Mouse (Mus musculus): ENCODE measurements around the gene Gm4881.
A peak's percentile ranks its signal among the peaks of the same experiment; 100 is the strongest.
"Not testable (repeated sequence)": the region's sequence is repeated elsewhere in the genome, so short reads cannot be mapped to it uniquely, and the experiment has no call there.

Gene Gm4881

GRCm38 (mm10) chr7:24896269-24896668, 48.0 kb downstream of the Gm4881 start:
- DNase-seq (ENCODE audit: low spot score in 2 of 2), result peak in 1 of 2 experiments; percentile 56

- DNase-seq (ENCODE audit: low spot score in 2 of 2), result not testable (repeated sequence)
Observed at GRCm38 (mm10) chr7:24895749-24896148, 48.5 kb downstream of the Gm4881 start.

GRCm38 (mm10) chr7:24892125-24892583, 52.1 kb downstream of the Gm4881 start:
- DNase-seq (ENCODE audit: low spot score in 2 of 2), result no peak

GRCm38 (mm10) chr7:24891241-24892124, 52.8 kb downstream of the Gm4881 start:
- no peak for DNase-seq (ENCODE audit: low spot score in 2 of 2)

DNA sequence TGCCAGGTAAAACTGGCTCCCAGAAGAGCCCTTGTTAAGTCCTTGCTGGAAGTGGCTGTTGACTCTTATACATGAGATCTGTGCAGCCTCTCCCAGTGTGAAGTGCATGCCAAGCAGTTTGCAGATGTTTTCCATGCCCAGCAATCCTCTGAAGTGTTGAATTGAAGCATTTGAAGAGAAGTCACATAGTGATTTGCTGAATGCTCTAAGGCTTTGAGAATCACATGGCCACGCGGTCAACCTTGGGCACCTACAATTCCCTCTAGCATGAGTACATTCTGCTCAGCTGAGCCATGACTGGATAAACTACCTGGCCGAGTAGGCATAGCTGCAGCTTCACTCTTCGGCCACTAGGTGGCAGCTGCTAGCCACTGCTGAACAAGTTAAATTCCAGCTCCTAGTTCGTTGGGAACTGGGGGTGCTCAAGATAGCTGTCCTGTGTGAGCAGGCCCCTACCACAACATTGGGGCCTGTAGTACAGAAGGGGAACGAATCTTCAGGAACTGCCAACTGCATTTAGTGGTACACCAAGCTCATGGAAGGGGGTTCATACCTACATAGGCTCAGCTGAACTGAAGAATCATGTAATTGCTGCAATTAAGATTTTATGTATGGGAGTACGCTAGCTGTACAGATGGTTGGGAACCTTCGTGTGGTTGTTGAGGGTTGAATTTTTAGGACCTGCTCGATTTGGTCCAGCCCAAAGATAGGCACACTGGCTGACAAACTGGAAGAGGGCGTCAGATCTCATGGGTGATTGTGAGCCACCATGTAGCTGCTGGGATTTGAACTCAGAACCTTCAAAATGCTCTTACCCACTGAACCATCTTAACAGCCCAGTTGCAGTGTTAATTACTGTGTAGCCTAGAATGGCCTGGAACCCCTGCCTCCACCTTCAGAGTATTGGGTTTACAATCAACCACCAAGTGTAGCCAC, 53.7 kb downstream of the Gm4881 start:
- DNase-seq (ENCODE audit: low spot score in 2 of 2), result peak; percentile 67 to 78

DNA sequence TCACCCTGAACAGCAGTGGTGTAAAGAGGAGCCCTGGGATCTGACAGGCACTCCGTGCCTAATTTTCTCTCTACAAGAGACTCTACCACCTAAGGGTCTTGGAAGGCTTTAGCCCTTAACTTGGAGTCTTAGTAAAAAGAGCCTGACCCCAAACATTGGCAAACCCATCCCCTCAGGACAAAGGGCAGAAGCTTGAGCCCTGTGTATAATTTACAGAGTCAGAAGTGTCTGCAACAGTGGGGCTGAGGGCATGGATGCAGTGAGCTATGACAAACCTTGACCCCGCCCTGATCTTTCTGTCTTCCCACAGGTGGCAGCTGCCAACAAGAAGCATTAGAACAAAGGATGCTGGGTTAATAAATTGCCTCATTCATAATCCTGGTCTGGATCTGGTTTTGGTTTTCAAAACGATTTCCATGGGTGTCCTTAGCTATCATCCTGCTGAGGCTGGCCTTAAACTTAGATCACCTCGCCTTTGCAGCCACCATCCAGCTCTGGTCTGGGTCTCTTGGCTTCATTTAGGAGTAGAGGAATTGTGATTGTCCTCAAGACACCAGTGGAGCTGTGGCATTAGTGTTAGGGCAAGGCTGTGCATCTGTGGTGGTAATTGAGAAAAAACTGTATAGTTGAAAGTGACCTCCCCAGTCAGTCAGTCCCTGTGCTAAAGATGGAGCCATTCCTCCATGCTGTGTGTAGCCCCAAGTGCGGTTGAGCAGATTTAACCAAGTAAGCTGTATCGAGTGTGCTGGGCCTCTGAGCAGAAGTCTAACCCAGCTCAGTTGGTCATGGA, 54.7 kb downstream of the Gm4881 start:
- no peak for DNase-seq (ENCODE audit: low spot score in 2 of 2)

- DNase-seq (ENCODE audit: low spot score in 2 of 2), result no peak
Observed at GRCm38 (mm10) chr7:24887096-24887495, 57.2 kb downstream of the Gm4881 start.

GRCm38 (mm10) chr7:24886308-24886633, 58.0 kb downstream of the Gm4881 start:
- no peak for DNase-seq (ENCODE audit: low spot score in 2 of 2)

DNA sequence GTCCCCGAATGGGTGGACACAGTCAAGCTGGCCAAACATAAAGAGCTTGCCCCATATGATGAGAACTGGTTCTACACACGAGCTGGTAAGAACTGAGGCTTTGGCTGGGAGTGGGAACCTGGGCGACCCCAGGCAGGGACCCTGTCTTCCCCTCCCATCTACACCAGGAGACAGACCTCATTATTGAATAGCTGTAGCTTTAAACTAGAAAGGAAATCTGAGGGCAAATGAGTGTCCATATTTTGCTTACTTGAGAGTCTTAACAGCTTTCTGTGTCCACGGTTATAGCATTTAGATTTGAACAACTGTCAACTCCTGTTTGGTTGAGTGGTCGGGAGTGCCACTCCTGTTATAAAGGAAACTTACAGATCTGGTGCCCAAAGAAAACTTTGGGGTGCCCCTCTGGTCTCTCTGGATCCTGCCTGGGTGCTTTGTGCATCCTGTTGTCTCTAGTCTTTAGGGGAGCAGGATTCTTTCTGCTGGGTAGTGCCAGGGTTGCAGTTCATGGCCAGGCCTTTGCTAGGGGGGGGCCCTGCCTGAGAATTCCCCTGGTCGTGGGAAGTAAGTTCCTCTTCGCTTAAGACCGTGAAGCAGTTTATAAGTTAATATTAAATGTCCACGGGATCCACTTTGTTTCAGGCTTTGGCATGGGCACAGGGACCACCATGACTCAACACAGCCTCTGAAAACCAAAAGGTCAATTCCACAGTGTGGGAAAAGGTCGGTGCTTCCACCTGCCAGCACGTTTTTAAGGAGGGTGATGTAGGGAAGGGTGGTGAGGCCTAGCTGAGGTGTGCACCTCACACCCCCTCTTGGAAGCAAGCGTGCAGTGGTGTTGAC, 58.6 kb downstream of the Gm4881 start:
- no peak for DNase-seq (ENCODE audit: low spot score in 2 of 2)

- DNase-seq (ENCODE audit: low spot score in 2 of 2), result no peak
Observed at GRCm38 (mm10) chr7:24884693-24885291, 59.5 kb downstream of the Gm4881 start.

GRCm38 (mm10) chr7:24883896-24884692, 60.2 kb downstream of the Gm4881 start, which contains the start of gene Rps19:
TSS of gene Rps19 (plus strand) at chr7:24884371.
- peak; percentile 98 to 99 for DNase-seq (ENCODE audit: low spot score in 2 of 2)

DNA sequence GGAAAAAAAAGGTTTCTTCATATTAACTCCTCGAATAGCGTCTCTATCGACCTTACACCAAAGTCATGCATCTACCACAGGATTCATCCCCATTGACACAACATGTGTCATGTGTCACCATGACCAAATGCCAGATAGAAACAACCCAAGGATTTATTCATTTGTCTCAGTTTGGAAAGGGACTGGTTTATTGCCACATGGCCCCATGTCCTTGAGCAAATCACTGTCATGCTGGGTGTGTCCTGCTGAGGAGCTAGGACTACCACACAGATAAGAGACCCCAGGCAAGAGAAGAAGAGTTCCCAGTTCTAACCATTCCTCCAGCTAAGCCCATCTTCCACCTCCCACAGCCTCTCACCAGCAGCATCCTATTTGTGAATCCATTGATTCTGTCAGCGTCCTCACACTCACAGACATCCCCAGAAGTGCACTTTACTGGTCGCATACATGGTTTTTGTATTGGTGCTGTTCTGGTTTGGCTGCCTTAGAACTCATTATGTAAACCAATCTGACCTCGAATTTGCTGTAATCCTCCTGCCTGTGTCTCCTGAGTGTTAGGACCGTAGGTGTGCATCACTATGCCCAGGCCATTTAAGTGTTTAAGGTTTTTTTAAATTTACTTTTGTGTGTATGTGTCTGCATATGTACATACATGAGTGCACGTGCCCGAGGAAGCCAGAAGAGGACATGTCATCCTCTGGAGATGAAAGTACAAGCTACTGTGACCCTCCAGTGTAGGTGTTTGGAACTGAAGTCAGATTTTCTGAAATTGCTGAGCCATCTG, 61.7 kb downstream of the Gm4881 start:
- DNase-seq (ENCODE audit: low spot score in 2 of 2), result no peak

DNA sequence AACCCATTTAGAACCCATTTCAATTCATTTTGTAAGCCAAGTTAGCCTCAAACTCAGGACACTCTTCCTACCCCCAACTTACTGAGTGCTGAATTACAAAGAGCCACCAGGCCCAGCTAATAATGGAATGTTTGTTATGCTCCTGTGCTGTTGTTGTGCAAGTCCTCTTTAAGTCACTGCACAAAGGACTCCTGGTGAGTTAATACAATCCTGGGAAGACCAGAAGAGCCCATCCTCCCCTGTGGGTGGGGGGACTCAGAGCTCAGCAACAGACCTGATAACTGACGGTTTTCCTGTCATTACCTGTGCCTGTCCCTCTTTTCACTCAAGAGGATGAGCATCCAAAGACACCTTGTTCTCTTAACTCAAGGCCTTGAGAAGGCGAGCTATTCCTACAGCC, 64.7 kb downstream of the Gm4881 start:
- DNase-seq (ENCODE audit: low spot score in 2 of 2), result no peak

GRCm38 (mm10) chr7:24877588-24877987, 66.7 kb downstream of the Gm4881 start:
- DNase-seq (ENCODE audit: low spot score in 2 of 2), result no peak

Data from spleen, postnatal 10 days (tissue).